Mouse (Mus musculus): ENCODE data around the gene Cma1.
"Not testable (repeated sequence)": the region's sequence is repeated elsewhere in the genome, so short reads cannot be mapped to it uniquely, and the experiment has no call there.

Gene Cma1

DNA sequence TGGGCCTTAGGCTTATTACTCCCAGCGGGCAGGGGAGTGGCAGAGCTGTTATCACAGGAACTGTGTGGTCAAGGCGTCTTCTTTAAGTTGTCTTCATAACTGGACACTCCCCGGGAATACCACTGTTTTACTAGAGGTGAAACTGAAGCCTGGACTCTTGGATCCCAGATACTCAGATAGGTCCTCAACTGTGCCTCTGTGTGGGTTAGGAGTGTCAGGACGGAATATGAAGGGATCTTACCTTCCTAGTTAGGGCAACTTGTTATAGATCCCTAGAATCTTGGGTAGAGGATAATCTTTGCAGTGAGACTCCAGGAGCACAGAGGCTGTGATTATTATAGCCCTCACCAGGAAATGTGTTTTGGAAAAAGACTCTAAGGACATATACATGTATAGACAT, at the start of gene Cma1:
Gene Cma1 (minus strand): TSS at position 101 of the 400 bp plus-strand sequence.
- no peak for DNase-seq (ENCODE audit: low spot score in 2 of 2)

DNA sequence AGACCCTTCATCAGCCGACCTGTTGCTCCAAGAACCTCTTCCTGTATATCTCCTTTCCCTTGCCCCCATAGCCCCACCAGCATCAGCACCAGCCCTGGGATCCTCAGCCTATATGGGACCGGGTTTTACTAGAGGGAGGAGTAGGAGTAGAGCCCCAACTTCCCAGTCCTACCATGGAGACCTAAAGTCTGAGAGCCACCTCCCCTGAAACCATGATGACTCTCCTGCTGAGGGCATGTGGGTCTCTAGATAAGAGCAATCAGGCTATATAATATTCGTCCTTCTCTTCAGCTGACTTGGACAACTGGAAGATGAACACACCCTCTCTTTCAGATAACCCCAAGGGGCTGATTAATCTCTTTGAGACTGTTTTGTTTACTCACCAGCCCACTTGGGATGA, 43.0 kb upstream of the Cma1 start:
- DNase-seq (ENCODE audit: low spot score in 2 of 2): not testable (repeated sequence)

DNA sequence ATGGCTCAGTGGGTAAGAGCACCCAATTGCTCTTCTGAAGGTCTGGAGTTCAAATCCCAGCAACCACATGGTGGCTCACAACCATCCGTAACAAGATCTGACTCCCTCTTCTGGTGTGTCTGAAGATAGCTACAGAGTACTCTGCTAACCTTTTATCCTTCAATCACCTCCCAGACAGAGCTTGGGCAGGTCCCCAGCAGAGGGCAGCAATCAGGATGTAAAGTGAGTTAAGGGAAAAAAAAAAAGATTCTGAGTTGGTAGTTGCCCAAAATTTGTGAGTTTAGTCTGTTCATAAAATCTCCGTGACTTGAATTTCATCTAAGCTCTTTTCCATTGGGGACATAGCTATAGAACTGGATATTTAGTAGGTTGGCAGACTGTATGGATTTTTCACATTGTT, 19.4 kb upstream of the Cma1 start:
- not testable (repeated sequence) for DNase-seq (ENCODE audit: low spot score in 2 of 2)

DNA sequence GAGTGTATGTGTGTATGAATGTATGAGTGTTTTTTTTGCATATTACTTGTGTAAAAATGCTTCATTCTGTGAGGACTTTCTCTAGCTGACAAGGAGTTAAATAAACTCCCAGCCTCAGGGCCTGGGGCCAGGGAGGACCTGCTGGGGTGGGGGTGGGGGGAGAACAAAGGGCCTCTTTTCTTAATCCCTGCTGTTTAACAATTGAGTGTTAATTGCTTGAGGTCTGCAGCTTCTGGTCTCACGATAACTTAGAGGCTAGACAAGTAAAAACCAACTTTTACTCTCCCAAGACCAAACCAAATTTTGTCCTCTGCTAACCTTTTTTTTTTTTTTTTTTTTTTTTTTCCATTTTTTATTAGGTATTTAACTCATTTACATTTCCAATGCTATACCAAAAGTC, 18.8 kb upstream of the Cma1 start:
- DNase-seq (ENCODE audit: low spot score in 2 of 2): no peak

DNA sequence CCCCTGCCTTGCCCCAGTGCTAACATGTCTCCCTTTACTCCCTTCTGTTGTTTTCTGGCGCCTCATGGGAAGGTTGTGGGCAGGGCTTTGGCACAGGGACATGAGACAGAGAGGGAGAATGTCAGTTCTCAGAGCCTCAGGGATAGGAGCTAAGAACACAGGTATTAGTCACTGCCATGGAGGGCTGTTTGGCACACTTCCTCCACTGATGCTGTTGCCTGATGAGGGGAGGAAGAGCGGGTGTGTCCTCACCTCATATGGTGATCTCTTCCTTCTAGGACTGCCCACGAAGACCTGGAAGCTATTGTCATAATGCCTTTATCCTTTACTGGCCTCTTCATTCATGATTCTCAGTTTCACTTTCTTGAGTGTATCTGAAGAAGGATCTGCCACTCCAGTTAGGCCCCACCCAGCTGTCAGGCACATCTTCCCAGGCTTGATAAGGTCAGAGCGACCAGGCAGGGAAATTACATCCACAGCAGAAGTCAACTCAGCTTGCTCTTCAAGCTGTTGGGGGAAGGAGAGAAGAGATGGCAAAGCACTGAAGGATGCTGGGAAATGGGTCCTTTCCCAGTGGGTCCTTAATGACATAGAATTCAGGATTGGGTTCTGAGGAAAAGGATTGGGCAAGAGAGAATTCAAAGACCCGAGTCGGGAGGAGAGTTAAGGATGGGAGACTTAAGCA, 6.0 kb upstream of the Cma1 start, which contains the start of gene Cma2:
Gene Cma2 (plus strand): TSS at position 635 of the 685 bp plus-strand sequence.
- no peak for DNase-seq (ENCODE audit: low spot score in 2 of 2)

DNA sequence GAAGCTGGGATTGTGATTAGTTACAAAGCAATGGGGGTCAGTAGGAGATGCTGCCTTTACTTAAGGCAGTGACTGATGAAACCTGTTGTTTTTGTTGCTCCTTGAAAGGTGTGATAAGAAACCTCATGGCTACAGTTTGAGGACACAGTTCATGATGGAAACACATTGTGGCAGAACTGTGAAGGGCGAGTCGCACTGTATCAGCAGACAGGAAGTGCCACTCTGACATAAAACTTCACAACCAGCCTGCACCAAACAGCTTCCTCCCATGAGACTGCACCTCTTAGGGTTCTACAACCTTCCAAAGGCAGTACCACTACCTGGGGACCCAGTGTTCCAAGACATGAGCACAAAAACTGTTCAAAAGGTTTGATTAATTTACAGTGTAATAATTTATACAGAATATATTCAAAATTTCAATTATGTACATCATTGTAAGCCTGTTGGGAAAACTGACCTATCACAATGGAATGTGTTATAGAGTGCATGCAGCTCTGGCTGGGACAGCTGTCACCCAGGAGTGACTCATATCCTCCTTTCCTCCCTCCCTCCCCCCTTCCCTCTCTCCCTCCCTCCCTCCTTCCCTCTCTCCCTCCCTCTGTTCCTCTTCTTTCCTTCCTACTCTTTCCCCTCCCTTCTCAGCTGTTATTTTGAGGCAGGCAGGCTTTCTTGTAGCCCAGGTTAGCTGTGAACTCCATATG, 1.9 kb upstream of the Cma1 start:
- no peak for DNase-seq (ENCODE audit: low spot score in 2 of 2)

DNA sequence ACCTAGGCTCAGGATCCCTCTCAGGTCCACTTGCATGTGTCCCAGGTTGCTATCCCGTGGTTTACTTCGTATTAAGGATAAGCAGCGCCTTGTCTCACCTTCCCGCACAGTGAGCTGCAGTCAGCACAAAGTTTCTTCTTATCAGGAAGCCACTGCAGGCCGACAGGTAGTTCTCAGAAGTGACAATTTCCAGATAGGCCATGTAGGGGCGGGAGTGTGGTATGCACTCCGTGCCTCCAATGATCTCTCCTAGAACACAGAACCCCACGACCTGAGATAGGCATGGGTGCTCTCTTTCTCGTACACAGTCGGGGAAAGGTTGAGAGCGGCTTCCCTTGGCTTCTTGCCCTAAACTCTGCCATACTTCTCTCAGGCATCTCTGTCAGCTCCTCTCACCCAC, 874 bp downstream of the Cma1 start:
- no peak for DNase-seq (ENCODE audit: low spot score in 2 of 2)

DNA sequence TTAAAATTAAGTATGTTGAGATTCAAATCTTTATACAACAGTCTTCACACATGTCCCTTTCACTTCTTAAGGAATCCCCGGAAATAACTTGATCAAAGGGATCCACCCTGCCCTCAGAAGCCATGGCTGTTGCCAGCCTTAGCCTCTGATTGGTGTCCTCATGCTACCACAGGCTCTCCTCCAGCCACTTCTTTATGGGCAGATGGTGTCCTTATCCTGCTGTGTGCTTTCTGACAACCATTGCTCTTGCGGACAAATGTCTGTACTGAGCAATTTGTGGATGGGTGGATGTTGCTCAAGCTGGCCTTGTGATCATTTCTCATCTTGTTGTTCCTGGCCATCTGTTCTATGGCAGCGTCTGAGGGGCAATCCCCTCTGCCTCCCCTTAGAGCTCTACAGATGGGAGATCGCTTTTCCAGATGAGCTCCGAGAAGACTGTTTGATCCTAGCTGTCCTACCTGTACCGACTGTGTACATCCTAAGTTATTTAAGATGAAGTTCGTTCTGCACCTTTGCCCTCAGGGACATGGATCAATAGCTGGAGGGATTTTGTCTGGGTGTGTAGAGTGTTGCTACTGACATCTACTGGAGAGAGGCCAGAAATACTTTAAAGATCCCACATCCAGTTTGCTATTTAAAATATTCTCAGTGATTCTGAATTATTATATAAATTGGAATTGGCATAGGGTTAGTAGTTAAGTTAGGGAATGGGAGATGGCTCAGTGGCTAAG, 4.2 kb downstream of the Cma1 start:
- no peak for DNase-seq (ENCODE audit: low spot score in 2 of 2)

DNA sequence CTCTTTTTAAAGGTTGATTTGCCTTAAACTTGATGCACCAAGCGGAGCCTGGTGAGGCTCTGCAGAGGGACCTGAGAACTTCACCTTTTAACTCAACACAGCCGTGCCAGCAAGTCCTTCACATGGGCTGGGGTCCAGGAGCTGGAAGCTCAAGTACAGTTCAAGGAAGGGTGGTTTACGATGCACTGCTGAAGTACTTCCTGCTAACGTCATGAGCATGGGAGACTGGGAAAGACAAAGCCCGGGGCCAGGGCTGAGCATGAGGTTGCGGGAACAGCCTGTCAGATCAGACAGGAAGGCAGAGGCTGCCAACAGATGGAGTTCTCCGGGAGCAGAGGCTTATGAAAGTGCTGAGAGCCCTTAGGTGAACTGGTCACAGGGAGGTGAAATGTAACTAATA, 10.9 kb downstream of the Cma1 start:
- DNase-seq (ENCODE audit: low spot score in 2 of 2): no peak

DNA sequence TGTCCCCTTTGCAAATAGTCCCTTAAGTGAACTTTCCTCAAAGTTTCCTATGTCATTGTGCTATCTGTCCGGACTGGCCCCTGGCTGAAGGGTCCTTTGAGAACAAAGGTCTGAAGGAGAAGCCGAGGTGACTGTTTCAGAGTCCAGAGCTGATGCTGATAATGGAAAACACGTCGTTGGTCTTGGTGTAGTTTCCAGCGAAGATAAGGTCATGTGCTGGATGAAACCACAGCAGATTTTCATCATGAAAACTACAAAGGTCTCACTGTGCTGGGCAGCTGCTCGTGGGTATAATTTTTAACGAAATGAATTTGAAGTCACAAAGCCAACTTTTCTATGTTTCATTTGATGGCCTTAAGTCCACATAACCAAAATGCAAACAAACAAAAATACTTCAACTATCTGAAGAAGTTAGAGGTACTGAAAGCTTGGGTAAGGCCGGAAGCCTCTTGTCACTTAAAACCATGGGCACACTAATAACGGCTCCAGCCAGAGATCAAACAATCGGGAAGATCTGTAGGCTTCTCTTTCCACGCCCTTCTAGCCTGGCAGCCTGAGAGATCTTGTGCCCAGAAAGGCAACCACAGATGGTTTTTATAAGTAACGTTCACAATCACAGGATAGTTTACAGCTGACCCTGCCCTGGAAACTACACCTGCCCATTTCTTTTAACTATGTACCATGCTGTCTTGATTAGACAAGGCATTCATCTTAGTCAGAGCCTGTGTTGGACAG, 15.0 kb downstream of the Cma1 start:
- DNase-seq (ENCODE audit: low spot score in 2 of 2): no peak

DNA sequence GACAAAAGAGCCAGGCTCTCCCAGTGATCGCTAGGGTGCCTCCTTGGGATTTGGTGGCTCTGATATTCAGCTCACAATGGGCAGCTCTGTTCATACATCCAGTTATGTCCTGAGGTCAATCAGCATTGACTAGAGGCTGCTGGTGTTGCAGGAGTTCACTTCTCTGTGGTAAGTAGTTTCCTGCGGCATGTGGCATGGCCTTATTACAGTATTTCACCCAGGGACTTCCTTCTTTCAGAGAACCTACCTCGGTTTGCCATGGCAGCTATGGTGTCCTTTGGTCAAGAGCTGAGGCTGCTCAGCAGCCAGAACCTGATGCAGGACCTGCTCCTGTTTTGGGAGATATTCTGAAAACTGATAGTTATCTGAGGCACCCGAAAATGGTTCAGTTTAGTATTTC, 17.6 kb downstream of the Cma1 start:
- no peak for DNase-seq (ENCODE audit: low spot score in 2 of 2)

DNA sequence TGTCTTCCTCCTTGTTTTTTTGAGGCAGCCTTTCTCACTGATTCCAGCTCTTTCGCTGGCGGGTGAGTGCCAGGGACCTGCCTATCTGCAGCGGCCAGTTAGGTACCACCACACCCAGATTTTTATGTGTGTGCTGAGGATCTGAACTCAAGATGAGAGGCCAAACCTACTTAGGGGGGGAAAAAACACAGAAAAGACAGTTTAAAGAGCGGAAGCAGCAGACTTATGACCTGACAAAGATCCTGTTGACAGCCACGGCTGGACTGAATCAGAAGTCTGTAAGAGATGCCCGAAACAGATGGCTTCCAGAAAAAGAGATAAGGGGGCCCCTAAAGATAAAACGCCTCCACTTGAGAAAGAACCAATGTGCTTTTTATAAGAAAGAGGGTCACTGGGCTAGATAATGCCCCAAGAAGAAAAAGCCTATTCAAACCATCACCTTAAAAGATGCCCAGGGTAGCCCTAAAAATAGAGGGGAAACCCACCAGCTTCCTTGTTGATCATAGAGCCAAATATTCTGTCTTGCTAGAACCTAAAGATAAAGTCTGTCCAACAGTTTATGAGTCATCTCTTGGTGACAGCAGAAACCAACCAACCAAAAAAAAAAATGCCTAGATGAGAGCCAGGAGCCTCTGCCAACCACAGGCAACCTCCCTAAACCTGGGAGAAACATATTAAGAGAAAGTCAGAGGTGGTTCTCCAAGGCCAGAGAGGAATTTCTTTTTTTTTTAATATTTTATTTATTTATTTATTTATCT, 21.8 kb downstream of the Cma1 start:
- no peak for DNase-seq (ENCODE audit: low spot score in 2 of 2)

DNA sequence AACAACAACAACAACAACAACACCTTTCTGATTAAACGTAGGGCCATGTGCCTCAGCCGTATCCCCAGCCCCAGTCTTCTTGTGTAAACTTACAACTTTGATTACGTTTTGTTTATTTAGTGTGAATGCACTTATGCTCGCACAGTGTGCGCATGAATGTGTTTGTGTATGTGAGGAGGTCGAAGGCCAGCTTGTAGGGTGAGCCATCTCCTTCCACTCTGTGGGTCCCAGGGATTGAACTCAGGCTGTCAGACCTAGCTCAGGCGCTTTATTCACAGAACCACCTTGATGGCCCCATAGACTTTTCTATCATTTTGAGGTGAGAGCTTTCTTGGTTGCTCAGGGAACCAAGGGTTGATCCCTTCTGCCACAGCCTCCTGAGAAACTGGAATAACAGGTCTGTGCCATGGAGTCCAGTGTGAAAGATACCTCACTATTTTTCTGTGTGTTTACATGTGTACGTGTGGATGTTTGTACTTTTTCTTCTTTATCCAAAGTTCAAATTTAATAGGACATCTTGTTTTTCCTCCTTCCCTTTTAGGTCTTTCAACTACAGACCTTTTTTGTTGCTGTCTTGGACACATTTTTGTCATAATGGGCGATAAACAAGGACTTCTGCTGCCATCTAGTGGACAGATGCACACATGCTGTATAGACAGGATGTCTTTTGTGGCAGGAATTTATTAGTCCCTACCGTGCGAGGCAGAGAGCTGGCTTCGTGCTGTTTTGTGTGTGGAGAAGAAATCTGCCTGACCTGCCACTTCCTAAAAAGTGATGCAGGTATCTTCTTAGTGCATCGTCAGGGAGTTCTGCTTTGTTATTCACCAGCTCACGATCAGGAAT, 26.0 kb downstream of the Cma1 start:
- DNase-seq (ENCODE audit: low spot score in 2 of 2): peak; percentile 81 to 82

DNA sequence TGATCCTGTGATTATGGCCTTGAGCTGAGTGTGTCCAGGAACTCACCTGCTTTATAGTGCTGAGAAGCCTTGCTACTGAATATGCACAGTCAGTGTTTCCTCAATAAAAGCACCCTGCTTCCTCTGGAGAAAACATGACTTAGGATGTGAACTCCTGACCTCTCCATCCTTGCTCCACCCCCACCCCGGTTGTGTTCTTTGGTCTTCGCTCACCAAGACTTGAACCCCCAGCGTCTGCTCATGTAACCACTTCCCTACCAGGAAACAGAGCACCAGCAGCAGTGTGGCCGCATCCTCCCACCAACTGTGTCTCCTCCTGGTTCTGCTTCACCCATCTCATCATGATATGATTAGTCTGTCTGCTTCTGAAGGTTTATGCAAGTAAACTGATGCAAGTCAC, 31.1 kb downstream of the Cma1 start:
- no peak for DNase-seq (ENCODE audit: low spot score in 2 of 2)

DNA sequence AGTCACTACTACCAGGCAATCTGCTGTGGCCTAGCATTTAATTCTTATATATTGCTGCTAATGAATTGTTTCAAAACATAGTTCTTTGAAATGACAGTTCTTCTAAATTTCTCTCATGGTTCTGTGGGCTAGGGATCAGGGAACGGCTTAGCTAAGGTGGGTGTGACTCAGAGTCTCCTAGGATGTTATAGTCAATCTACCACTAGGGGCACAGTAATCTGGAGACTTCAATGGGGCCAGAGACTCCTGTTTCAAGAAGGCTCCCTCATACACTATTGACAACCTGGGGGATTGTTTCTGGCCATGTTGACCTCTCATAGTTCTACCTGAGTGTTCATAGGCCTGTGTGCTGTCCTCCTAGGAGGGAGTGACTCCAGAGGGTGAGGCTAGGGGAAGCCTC, 39.0 kb downstream of the Cma1 start:
- DNase-seq (ENCODE audit: low spot score in 2 of 2): no peak

DNA sequence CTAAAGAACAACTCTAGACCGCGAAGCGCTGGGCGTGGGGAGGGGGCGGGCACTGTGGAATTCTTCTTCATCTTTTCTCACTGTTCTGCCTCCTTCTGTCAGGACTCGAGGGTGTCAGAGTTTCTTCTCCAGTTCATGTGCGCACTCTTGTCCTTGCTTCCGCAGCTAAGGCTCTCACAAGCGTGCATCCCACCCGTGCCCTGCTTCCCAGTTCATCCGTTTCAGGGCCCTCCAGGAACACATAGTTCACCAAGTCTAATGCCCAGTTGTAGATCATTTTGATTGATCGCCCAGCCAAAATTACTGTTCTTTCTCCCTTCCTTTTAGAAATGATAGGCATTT, 44.1 kb downstream of the Cma1 start:
- DNase-seq (ENCODE audit: low spot score in 2 of 2): no peak

DNA sequence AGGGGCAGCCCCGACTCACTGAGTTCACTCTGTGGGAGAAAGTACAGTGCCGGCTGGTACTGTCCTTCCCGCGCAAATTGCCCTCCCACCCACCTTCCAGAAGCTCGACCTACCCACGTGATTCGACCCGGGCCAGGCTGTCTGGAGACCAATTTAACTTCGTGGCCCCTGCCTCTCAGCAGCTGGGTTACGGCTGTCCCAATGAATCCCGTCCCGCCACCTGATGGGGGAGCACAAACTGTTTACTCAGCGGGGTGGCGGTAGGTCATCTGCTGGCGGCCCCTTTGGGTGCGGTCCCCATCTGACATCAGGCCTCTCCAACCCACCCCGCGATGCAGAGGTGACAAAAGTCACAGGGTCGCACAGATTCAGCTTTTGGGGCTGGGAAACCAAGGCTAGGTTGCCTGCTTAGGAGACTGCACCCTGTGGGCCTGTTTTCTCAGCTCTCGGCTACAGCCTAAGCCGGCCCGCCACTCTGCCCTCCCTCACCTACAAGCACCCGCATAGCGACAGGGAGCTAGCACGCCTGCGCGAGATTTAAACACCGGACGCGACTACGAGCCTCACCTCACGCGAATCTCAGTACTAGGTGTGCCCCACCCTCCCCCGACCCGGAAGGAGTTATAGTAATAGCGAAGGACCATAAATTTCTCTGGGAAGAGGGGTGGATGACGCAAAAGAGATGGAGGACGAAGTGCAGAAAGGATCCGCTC, 44.6 kb downstream of the Cma1 start, which contains the start of gene Sdr39u1:
Gene Sdr39u1 (minus strand): TSS at position 593 of the 713 bp plus-strand sequence.
- DNase-seq (ENCODE audit: low spot score in 2 of 2): peak; percentile 93 to 96

DNA sequence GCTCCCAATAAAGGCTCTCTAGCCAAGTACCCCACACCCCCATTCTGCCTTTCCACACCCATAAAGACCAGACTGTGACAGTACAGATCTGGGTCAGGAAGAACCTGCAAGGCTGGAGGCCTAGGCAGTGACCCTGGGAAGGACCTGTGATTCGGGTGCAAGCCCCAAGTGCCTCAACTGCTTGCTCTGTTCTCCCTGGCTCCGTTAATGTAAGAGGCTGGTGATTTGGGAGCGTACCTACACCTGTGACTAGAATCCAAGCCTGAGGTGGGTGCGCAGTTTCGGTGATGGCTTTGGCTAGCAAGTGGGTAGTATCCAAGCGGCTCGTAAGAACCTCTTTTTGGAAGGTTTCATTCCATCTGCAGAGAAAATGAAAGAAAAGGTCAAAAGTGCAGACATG, 45.5 kb downstream of the Cma1 start:
- DNase-seq (ENCODE audit: low spot score in 2 of 2): no peak

DNA sequence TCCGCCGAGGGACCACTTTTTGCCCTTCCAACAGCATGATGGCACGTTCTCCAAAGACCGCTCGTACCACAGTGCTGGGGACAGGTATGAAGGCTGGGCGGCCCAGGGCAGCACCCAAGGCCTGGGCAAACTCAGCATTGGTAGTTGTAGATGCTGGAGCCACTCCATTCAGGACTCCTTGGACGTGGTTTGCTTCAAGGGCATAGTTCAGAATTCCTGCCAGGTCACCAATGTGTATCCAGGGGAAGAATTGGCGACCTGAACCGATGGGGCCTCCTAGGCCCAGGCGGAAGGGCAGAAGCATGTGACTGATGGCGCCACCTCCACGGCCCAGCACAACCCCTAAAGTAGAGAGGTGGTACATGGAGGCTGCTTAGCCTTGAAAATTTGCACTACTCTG, 46.8 kb downstream of the Cma1 start:
- no peak for DNase-seq (ENCODE audit: low spot score in 2 of 2)

All from right cerebral cortex, postnatal 10 days (tissue).